33 mouse cellular contexts compared by ENCODE assay signal in the genomic region with DNA sequence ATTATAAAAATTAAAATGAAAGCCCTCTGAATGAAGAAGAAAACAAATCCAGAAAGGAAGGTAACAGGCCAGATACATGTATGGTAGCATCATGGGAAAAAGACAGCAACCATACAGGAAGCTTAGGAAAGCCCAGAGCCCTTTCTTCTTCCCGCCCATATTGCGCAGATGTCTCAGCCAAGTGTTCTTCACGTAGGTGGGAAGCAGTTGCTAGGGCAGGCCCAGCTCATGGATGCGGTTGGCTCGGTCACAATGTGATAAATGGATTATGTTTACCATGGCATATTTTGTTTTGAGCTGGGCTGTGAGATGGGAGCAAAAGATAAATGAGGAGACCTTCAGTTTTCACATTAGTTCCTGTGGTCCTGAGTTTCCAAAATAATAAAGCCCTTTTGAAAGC. TPM values are rescaled to one million over a fixed set of nuclear protein-coding genes. Genes with fewer than 3 reads are reported as not detected.
A peak's percentile ranks its signal among the peaks of the same experiment; 100 is the strongest.
DNase-seq lines count a peak whose midpoint lies in the region; ATAC-seq and TF ChIP-seq lines count a peak whose summit lies in the region.
"Had no signal": no experiment of that assay in that cellular context is flagged by ENCODE, and none has a peak within 500 bp of the region (broad histone marks: within the 10 kb centered on the region; RNA-seq: fewer than 3 reads in every experiment).

No protein-coding gene starts in this region.

- no peak overlapping the region for H3K4me3 ChIP-seq in forebrain, embryonic 15.5 days
- H3K4me3 ChIP-seq in forebrain, embryonic 12.5 days (replicated peaks), result no peak overlapping the region
- no peak overlapping the region for H3K4me3 ChIP-seq in layer of hippocampus, adult 2 months
- no peak overlapping the region for H3K4me3 ChIP-seq in liver, embryonic 13.5 days (replicated peaks)
- H3K4me3 ChIP-seq: embryonic facial prominence, embryonic 12.5 days; embryonic facial prominence, embryonic 15.5 days; forebrain, embryonic 13.5 days; heart, embryonic 12.5 days; heart, embryonic 15.5 days; hindbrain, embryonic 10.5 days; hindbrain, embryonic 13.5 days; intestine, embryonic 15.5 days had no signal

- H3K27ac ChIP-seq in forebrain, embryonic 15.5 days (replicated peaks), result peak overlapping the region; percentile 52; the same call in 1 of the 2 replicates
- no peak overlapping the region for H3K27ac ChIP-seq in forebrain, embryonic 12.5 days
- peak overlapping the region; percentile 84 for H3K27ac ChIP-seq in layer of hippocampus, adult 2 months
- 0 out of 2 replicates have a peak overlapping the region, but pooled peaks have one; percentile 12 for H3K27ac ChIP-seq in liver, embryonic 13.5 days
- H3K27ac ChIP-seq: embryonic facial prominence, embryonic 12.5 days; embryonic facial prominence, embryonic 15.5 days; forebrain, embryonic 13.5 days; heart, embryonic 15.5 days; hindbrain, embryonic 10.5 days; hindbrain, embryonic 13.5 days; intestine, embryonic 15.5 days had no signal

- no peak overlapping the region for H3K9ac ChIP-seq in forebrain, embryonic 15.5 days (replicated peaks)
- no peak overlapping the region for H3K9ac ChIP-seq in forebrain, embryonic 12.5 days
- no peak overlapping the region for H3K9ac ChIP-seq in liver, embryonic 13.5 days
- H3K9ac ChIP-seq: embryonic facial prominence, embryonic 12.5 days; embryonic facial prominence, embryonic 15.5 days; forebrain, embryonic 13.5 days; heart, embryonic 12.5 days; heart, embryonic 15.5 days; hindbrain, embryonic 13.5 days; intestine, embryonic 15.5 days had no signal

- 67% methylated on average over 5 of the region's 5 CpGs for WGBS in forebrain, embryonic 15.5 days
- 81% methylated on average over 5 of the region's 5 CpGs for WGBS in forebrain, embryonic 12.5 days
- WGBS in liver, embryonic 13.5 days (ENCODE audit: insufficient replicate concordance), result 81% methylated on average over 5 of the region's 5 CpGs

- TF ChIP-seq CTCF in layer of hippocampus, adult 2 months (conservative IDR thresholded peaks at IDR 0.05), result no peak

- no peak for DNase-seq in frontal cortex, adult 2 months (ENCODE audit: extremely low spot score in 1 of 2, low spot score in 1 of 2)
- DNase-seq in layer of hippocampus, adult 2 months (ENCODE audit: low spot score in 2 of 2), result peak; percentile 47 to 61
- DNase-seq in layer of hippocampus, postnatal 25 days (ENCODE audit: extremely low spot score in 1 of 2, low spot score in 1 of 2), result no peak
- DNase-seq in liver, embryonic 13.5 days, result no peak
- no peak for DNase-seq in liver
- DNase-seq: adrenal gland, postnatal 10 days; adrenal gland, postnatal 36 days; cerebellum, adult 11 months; cerebellum, adult 2 months; cerebellum, adult 9-11 months; cerebellum, postnatal 25 days; gastrocnemius, postnatal 10 days; gastrocnemius, postnatal 36 days; heart, postnatal 10 days; heart, postnatal 36 days had no signal

- ATAC-seq in forebrain, embryonic 15.5 days (replicated peaks), result no peak
- no peak for ATAC-seq in forebrain, embryonic 12.5 days (ENCODE audit: low FRiP score)
- ATAC-seq in frontal cortex, adult (ENCODE audit: low TSS enrichment), result peak; percentile 35
- no peak for ATAC-seq in liver, embryonic 13.5 days (ENCODE audit: low read depth)
- ATAC-seq: forebrain, embryonic 13.5 days; hindbrain, embryonic 16.5 days; intestine, embryonic 15.5 days; Patski had no signal

- no peaks in the 10 kb centered on the region for H3K36me3 ChIP-seq in forebrain, embryonic 15.5 days
- peaks cover 8% of the 10 kb centered on the region; the same call in 1 of the 2 replicates for H3K36me3 ChIP-seq in forebrain, embryonic 12.5 days (replicated peaks)
- H3K36me3 ChIP-seq in liver, embryonic 13.5 days, result peaks cover 48% of the 10 kb centered on the region
- H3K36me3 ChIP-seq: embryonic facial prominence, embryonic 15.5 days; heart, embryonic 12.5 days; heart, embryonic 15.5 days; hindbrain, embryonic 10.5 days; intestine, embryonic 15.5 days had no signal

- no peaks in the 10 kb centered on the region for H3K27me3 ChIP-seq in forebrain, embryonic 15.5 days
- H3K27me3 ChIP-seq in forebrain, embryonic 12.5 days, result no peaks in the 10 kb centered on the region
- no peaks in the 10 kb centered on the region for H3K27me3 ChIP-seq in liver, embryonic 13.5 days
- H3K27me3 ChIP-seq: embryonic facial prominence, embryonic 12.5 days; embryonic facial prominence, embryonic 15.5 days; forebrain, embryonic 13.5 days; heart, embryonic 12.5 days; heart, embryonic 15.5 days; hindbrain, embryonic 13.5 days; intestine, embryonic 15.5 days had no signal

- H3K9me3 ChIP-seq in forebrain, embryonic 15.5 days, result no peaks in the 10 kb centered on the region
- H3K9me3 ChIP-seq in forebrain, embryonic 12.5 days, result no peaks in the 10 kb centered on the region
- no peaks in the 10 kb centered on the region for H3K9me3 ChIP-seq in liver, embryonic 13.5 days (replicated peaks)
- H3K9me3 ChIP-seq: embryonic facial prominence, embryonic 12.5 days; embryonic facial prominence, embryonic 15.5 days; forebrain, embryonic 13.5 days; heart, embryonic 12.5 days; heart, embryonic 15.5 days; hindbrain, embryonic 10.5 days; hindbrain, embryonic 13.5 days; intestine, embryonic 15.5 days had no signal

- no peak overlapping the region for H3K4me2 ChIP-seq in forebrain, embryonic 15.5 days (replicated peaks)
- H3K4me2 ChIP-seq in forebrain, embryonic 12.5 days, result no peak overlapping the region
- H3K4me2 ChIP-seq in liver, embryonic 13.5 days, result no peak overlapping the region
- H3K4me2 ChIP-seq: embryonic facial prominence, embryonic 12.5 days; embryonic facial prominence, embryonic 15.5 days; forebrain, embryonic 13.5 days; heart, embryonic 12.5 days; heart, embryonic 15.5 days; hindbrain, embryonic 13.5 days; intestine, embryonic 15.5 days had no signal

- H3K4me1 ChIP-seq in forebrain, embryonic 15.5 days, result peaks cover 82% of the 10 kb centered on the region
- H3K4me1 ChIP-seq in forebrain, embryonic 12.5 days, result peaks cover 61% of the 10 kb centered on the region
- H3K4me1 ChIP-seq in liver, embryonic 13.5 days (replicated peaks), result peaks cover 75% of the 10 kb centered on the region
- H3K4me1 ChIP-seq: intestine, embryonic 15.5 days had no signal

RNA-seq across cellular contexts. Expression of a gene that starts 29.6 kb away (rescaled TPM):
- 204 and 215 TPM in 2 replicates for polyA plus RNA-seq in forebrain, embryonic 15.5 days (2015; fragmentation: Nextera tagmentation; extraction: Ambion mirVana)
- 129 and 130 TPM in 2 replicates for polyA plus RNA-seq in forebrain, embryonic 12.5 days (2016; fragmentation: Nextera tagmentation; extraction: Ambion mirVana)
- polyA plus RNA-seq in frontal cortex, adult 2 months (2012; rRNA removed), result 79.7 and 81.5 TPM in 2 replicates
- 100 to 1,000 TPM; 117 to 121 TPM for total RNA-seq in layer of hippocampus, adult 2 months (2021)
- total RNA-seq in layer of hippocampus, postnatal 25 days (2021), result 100 to 1,000 TPM; 105 to 134 TPM
- 37.9 and 45.0 TPM in 2 replicates for polyA plus RNA-seq in liver, embryonic 13.5 days (2015; fragmentation: Nextera tagmentation; extraction: Ambion mirVana)
- polyA plus RNA-seq: Patski had no signal

RNA-seq across cellular contexts. Expression of a gene that starts 32.6 kb away (rescaled TPM):
- polyA plus RNA-seq in forebrain, embryonic 15.5 days (2015; fragmentation: Nextera tagmentation; extraction: Ambion mirVana), result 0.26 TPM in 1 of 2 replicates, not detected in the other
- polyA plus RNA-seq in forebrain, embryonic 12.5 days (2016; fragmentation: Nextera tagmentation; extraction: Ambion mirVana), result not detected in 2 replicates
- 1.2 and 1.8 TPM in 2 replicates for polyA plus RNA-seq in frontal cortex, adult 2 months (2012; rRNA removed)
- 1 to 10 TPM; 1.3 to 1.7 TPM for total RNA-seq in layer of hippocampus, adult 2 months (2021)
- total RNA-seq in layer of hippocampus, postnatal 25 days (2021), result 1 to 10 TPM in 1 of 2 experiments, under 1 TPM in 1; 0.37 to 1.7 TPM
- polyA plus RNA-seq in liver, embryonic 13.5 days (2015; fragmentation: Nextera tagmentation; extraction: Ambion mirVana), result not detected in 2 replicates
- total RNA-seq: adrenal gland, adult 18-20 months; adrenal gland, postnatal 10 days; adrenal gland, postnatal 36 days; common myeloid progenitor, adult 5-6 weeks; ES-E14; gastrocnemius, adult 18-20 months; gastrocnemius, postnatal 10 days; gastrocnemius, postnatal 36 days; granulocyte monocyte progenitor cell, adult 5-6 weeks; heart, postnatal 10 days; heart, postnatal 36 days had no signal
- polyA plus RNA-seq: cerebellum, adult 2 months; embryonic facial prominence, embryonic 12.5 days; embryonic facial prominence, embryonic 15.5 days; forebrain, embryonic 13.5 days; heart, embryonic 12.5 days; heart, embryonic 15.5 days; hindbrain, embryonic 10.5 days; intestine, embryonic 15.5 days; Patski had no signal

Comparison
In these comparisons a context has a peak if more than half of its experiments do, and no peak if none do; other contexts are left out.
1. DNase-seq: peak in layer of hippocampus, adult 2 months (2 of 2); none in frontal cortex, adult 2 months (0 of 2), layer of hippocampus, postnatal 25 days (0 of 2), liver, embryonic 13.5 days (single experiment) and liver (single experiment).